ENCODE assay signal across 13 mouse cellular contexts in the genomic region with DNA sequence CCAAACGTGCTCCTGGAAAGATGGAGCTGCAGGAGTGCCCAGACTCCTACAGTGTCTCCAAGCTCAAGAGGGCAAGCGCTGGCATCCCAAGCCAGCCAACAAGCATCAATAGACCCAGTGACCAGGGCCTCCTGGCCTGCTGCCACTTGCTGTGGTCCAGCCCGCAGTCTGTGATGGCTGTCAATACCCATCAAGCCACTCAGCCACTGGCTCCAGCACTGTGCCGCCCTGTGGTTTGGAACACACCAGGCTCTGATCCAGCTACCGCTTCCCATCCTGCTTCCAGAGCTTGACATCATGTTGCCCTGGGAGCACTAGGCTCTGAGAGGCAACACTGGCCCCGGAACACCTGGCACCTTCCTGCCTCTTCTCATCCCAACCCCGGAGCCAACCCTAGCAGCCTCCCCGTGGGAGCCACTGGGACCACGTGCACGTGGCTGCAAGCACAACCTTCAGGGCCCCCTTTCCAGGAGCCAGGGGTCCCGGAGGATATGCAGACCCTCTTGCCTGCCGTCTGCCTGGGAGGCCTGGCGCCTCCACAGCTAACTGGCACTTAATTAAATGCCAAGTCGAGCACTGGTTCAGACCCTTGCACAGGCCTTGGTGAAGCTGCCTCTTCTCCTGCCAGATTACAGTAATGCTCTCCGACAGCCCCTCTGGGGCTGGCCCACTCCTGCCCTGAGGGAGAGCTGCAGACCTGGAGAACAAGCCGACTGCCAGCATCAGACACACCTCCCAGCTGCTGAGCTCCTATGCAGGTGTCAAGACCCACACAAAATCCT. TPM values are rescaled to one million over a fixed set of nuclear protein-coding genes. Genes with fewer than 3 reads are reported as not detected.
DNase-seq lines count a peak whose midpoint lies in the region; ATAC-seq and TF ChIP-seq lines count a peak whose summit lies in the region.
"Had no signal": no experiment of that assay in that cellular context is flagged by ENCODE, and none has a peak within 500 bp of the region (broad histone marks: within the 10 kb centered on the region; RNA-seq: fewer than 3 reads in every experiment).

No protein-coding gene starts in this region.

- H3K9ac ChIP-seq in hindbrain, embryonic 15.5 days, result no peak overlapping the region
- H3K9ac ChIP-seq: liver, embryonic 14.5 days had no signal

- H3K27ac ChIP-seq in cerebellum, adult 2 months (ENCODE audit: insufficient read depth, low read length), result no peak overlapping the region
- H3K27ac ChIP-seq in hindbrain, embryonic 15.5 days (replicated peaks), result no peak overlapping the region
- H3K27ac ChIP-seq in hindbrain, embryonic 10.5 days, result no peak overlapping the region
- H3K27ac ChIP-seq: liver, embryonic 14.5 days; stomach, postnatal 0 days had no signal

- no peaks in the 10 kb centered on the region for H3K36me3 ChIP-seq in hindbrain, embryonic 15.5 days
- H3K36me3 ChIP-seq in hindbrain, embryonic 10.5 days, result no peaks in the 10 kb centered on the region

- TF ChIP-seq CTCF in cerebellum, adult 2 months (IDR thresholded peaks at IDR 0.05; ENCODE audit: borderline replicate concordance, insufficient read depth, low read depth, low read length), result no peak

- no peaks in the 10 kb centered on the region for H3K27me3 ChIP-seq in cerebellum, adult 2 months (ENCODE audit: control insufficient read depth, insufficient read depth, low read length)
- H3K27me3 ChIP-seq in hindbrain, embryonic 15.5 days, result no peaks in the 10 kb centered on the region
- no peaks in the 10 kb centered on the region for H3K27me3 ChIP-seq in hindbrain, embryonic 10.5 days (ENCODE audit: insufficient read depth, poor library complexity, severe bottlenecking)

- H3K4me2 ChIP-seq in hindbrain, embryonic 15.5 days, result no peak overlapping the region

- H3K4me3 ChIP-seq in cerebellum, adult 2 months (replicated peaks; ENCODE audit: insufficient read depth, low read depth, low read length), result no peak overlapping the region
- no peak overlapping the region for H3K4me3 ChIP-seq in hindbrain, embryonic 15.5 days
- no peak overlapping the region for H3K4me3 ChIP-seq in hindbrain, embryonic 10.5 days

- WGBS in cerebellum, adult 2 months, result 48% methylated on average over 16 of the region's 16 CpGs
- WGBS in hindbrain, embryonic 15.5 days, result 57% methylated on average over 16 of the region's 16 CpGs
- 85% methylated on average over 16 of the region's 16 CpGs for WGBS in hindbrain, embryonic 10.5 days

- peak; percentile 39 to 58 for DNase-seq in cerebellum, adult 2 months
- no peak for DNase-seq in cerebellum, adult 11 months
- DNase-seq in hindbrain, embryonic 10.5 days (ENCODE audit: low spot score), result no peak
- DNase-seq in right cerebral cortex, postnatal 10 days (ENCODE audit: low spot score in 2 of 2), result peak; percentile 76 to 80
- DNase-seq in right cerebral cortex, postnatal 36 days (ENCODE audit: low spot score in 2 of 2), result no peak
- no peak for DNase-seq in lung, postnatal 36 days
- no peak for DNase-seq in urinary bladder, postnatal 36 days (ENCODE audit: low spot score in 2 of 2)
- DNase-seq: kidney, adult 8-10 months had no signal

- H3K9me3 ChIP-seq in hindbrain, embryonic 15.5 days, result no peaks in the 10 kb centered on the region
- no peaks in the 10 kb centered on the region for H3K9me3 ChIP-seq in hindbrain, embryonic 10.5 days

- TF ChIP-seq POLR2A in cerebellum, adult 2 months (IDR thresholded peaks at IDR 0.05; ENCODE audit: borderline replicate concordance, insufficient read depth, low read length), result no peak

- peak; percentile 50; the same call in 1 of the 2 replicates for ATAC-seq in hindbrain, embryonic 15.5 days (ENCODE audit: low FRiP score, low read depth)

- H3K4me1 ChIP-seq in cerebellum, adult 2 months (ENCODE audit: control insufficient read depth, insufficient read depth, low read length), result peaks cover 41% of the 10 kb centered on the region
- peaks cover 25% of the 10 kb centered on the region for H3K4me1 ChIP-seq in hindbrain, embryonic 15.5 days (replicated peaks)
- H3K4me1 ChIP-seq in hindbrain, embryonic 10.5 days (replicated peaks), result peaks cover 40% of the 10 kb centered on the region

RNA-seq across cellular contexts. Expression of gene Plxnd1, which starts 20.7 kb away (rescaled TPM):
- polyA plus RNA-seq in cerebellum, adult 2 months (2012; rRNA removed), result 24.2 and 29.4 TPM in 2 replicates
- 10.8 and 12.7 TPM in 2 replicates for polyA plus RNA-seq in hindbrain, embryonic 15.5 days (2015; fragmentation: Nextera tagmentation; extraction: Ambion mirVana)
- polyA plus RNA-seq in hindbrain, embryonic 10.5 days (2016; fragmentation: Nextera tagmentation; extraction: Ambion mirVana), result 24.6 and 28.5 TPM in 2 replicates

RNA-seq across cellular contexts. Expression of gene H1foo, which starts 29.3 kb away (rescaled TPM):
- not detected in 2 replicates for polyA plus RNA-seq in cerebellum, adult 2 months (2012; rRNA removed)
- polyA plus RNA-seq in hindbrain, embryonic 15.5 days (2015; fragmentation: Nextera tagmentation; extraction: Ambion mirVana), result not detected in 2 replicates
- polyA plus RNA-seq in hindbrain, embryonic 10.5 days (2016; fragmentation: Nextera tagmentation; extraction: Ambion mirVana), result not detected in 2 replicates
- polyA plus RNA-seq: heart, embryonic 14.5 days; liver, embryonic 14.5 days; stomach, postnatal 0 days; urinary bladder, adult 2 months had no signal

RNA-seq across cellular contexts. Expression of gene Rho, which starts 42.5 kb away (rescaled TPM):
- polyA plus RNA-seq in cerebellum, adult 2 months (2012; rRNA removed), result 0.79 and 0.89 TPM in 2 replicates
- polyA plus RNA-seq in hindbrain, embryonic 15.5 days (2015; fragmentation: Nextera tagmentation; extraction: Ambion mirVana), result 0.64 and 0.68 TPM in 2 replicates
- 0.20 and 0.37 TPM in 2 replicates for polyA plus RNA-seq in hindbrain, embryonic 10.5 days (2016; fragmentation: Nextera tagmentation; extraction: Ambion mirVana)
- polyA plus RNA-seq: heart, embryonic 14.5 days had no signal

Comparison
In these comparisons a context has a peak if more than half of its experiments do, and no peak if none do; other contexts are left out.
1. DNase-seq: peak in cerebellum, adult 2 months (2 of 2) and right cerebral cortex, postnatal 10 days (2 of 2); none in cerebellum, adult 11 months (single experiment), hindbrain, embryonic 10.5 days (single experiment), right cerebral cortex, postnatal 36 days (0 of 2), lung, postnatal 36 days (single experiment) and urinary bladder, postnatal 36 days (0 of 2).